Mouse (Mus musculus): ENCODE data around the gene Pdzd2. TPM values are rescaled to one million over a fixed set of nuclear protein-coding genes. Genes with fewer than 3 reads are reported as not detected.

Gene Pdzd2
- polyA plus RNA-seq, 1 experiment from 2014 or later = 22.1 TPM

GRCm38 (mm10) chr15:12433893-12434599 is 305.7 kb downstream of the Pdzd2 start:
- no peaks in the 10 kb centered on the region for H3K36me3 ChIP-seq (ENCODE audit: control insufficient read depth, insufficient read depth, low read length)
- H3K27ac ChIP-seq (replicated peaks; ENCODE audit: low read depth, low read length) = no peak overlapping the region
- no peak overlapping the region for H3K4me3 ChIP-seq (ENCODE audit: low read depth, low read length)
- 61% methylated on average over 19 of the region's 19 CpGs for WGBS
- DNase-seq (ENCODE audit: low spot score) = no peak
- H3K9ac ChIP-seq (ENCODE audit: low read length) = no peak overlapping the region
- no peaks in the 10 kb centered on the region for H3K27me3 ChIP-seq (ENCODE audit: control insufficient read depth, insufficient read depth, low read length)
- H3K4me1 ChIP-seq (ENCODE audit: control insufficient read depth, insufficient read depth, low read length) = peaks cover 8% of the 10 kb centered on the region
- H3K9me3 ChIP-seq (ENCODE audit: control insufficient read depth, low read length) = no peaks in the 10 kb centered on the region
- no peak for ATAC-seq (ENCODE audit: insufficient number of reproducible peaks, low FRiP score, low TSS enrichment, low read depth)
- no peak overlapping the region for H3K4me2 ChIP-seq (ENCODE audit: low read depth, severe bottlenecking)

- H3K27me3 ChIP-seq (ENCODE audit: control insufficient read depth, insufficient read depth, low read length) = no peaks in the 10 kb centered on the region
- H3K9ac ChIP-seq (ENCODE audit: low read length) = no peak overlapping the region
- no peak overlapping the region for H3K4me2 ChIP-seq (ENCODE audit: low read depth, severe bottlenecking)
- no peak for ATAC-seq (ENCODE audit: insufficient number of reproducible peaks, low FRiP score, low TSS enrichment, low read depth)
- no peak overlapping the region for H3K27ac ChIP-seq (replicated peaks; ENCODE audit: low read depth, low read length)
- H3K4me1 ChIP-seq (ENCODE audit: control insufficient read depth, insufficient read depth, low read length) = peaks cover 8% of the 10 kb centered on the region
- H3K4me3 ChIP-seq (ENCODE audit: low read depth, low read length) = no peak overlapping the region
- no peak for DNase-seq (ENCODE audit: low spot score)
- H3K36me3 ChIP-seq (ENCODE audit: control insufficient read depth, insufficient read depth, low read length) = no peaks in the 10 kb centered on the region
- H3K9me3 ChIP-seq (ENCODE audit: control insufficient read depth, low read length) = no peaks in the 10 kb centered on the region
These were observed 306.8 kb downstream of the Pdzd2 start for GRCm38 (mm10) chr15:12432879-12433278.

- 95% methylated on average over 1 of the region's 1 CpGs for WGBS
- Histone ChIP-seq H3K27me3 (ENCODE audit: control insufficient read depth, insufficient read depth, low read length) (no peaks in the 10 kb centered on the region), H3K4me2 (ENCODE audit: low read depth, severe bottlenecking) (no peak overlapping the region), H3K9ac (ENCODE audit: low read length) (no peak overlapping the region), H3K4me1 (ENCODE audit: control insufficient read depth, insufficient read depth, low read length) (peaks cover 8% of the 10 kb centered on the region), H3K36me3 (ENCODE audit: control insufficient read depth, insufficient read depth, low read length) (no peaks in the 10 kb centered on the region), H3K27ac (replicated peaks; ENCODE audit: low read depth, low read length) (no peak overlapping the region), H3K9me3 (ENCODE audit: control insufficient read depth, low read length) (no peaks in the 10 kb centered on the region), H3K4me3 (ENCODE audit: low read depth, low read length) (no peak overlapping the region)
- DNase-seq (ENCODE audit: low spot score) (no peak), ATAC-seq (ENCODE audit: insufficient number of reproducible peaks, low FRiP score, low TSS enrichment, low read depth) (no peak)
These were observed 307.4 kb downstream of the Pdzd2 start for GRCm38 (mm10) chr15:12432320-12432719.

- H3K9ac ChIP-seq (ENCODE audit: low read length) = no peak overlapping the region
- no peaks in the 10 kb centered on the region for H3K36me3 ChIP-seq (ENCODE audit: control insufficient read depth, insufficient read depth, low read length)
- H3K9me3 ChIP-seq (ENCODE audit: control insufficient read depth, low read length) = no peaks in the 10 kb centered on the region
- H3K4me2 ChIP-seq (ENCODE audit: low read depth, severe bottlenecking) = no peak overlapping the region
- H3K4me1 ChIP-seq (ENCODE audit: control insufficient read depth, insufficient read depth, low read length) = peaks cover 8% of the 10 kb centered on the region
- no peak for DNase-seq (ENCODE audit: low spot score)
- ATAC-seq (ENCODE audit: insufficient number of reproducible peaks, low FRiP score, low TSS enrichment, low read depth) = no peak
- H3K4me3 ChIP-seq (ENCODE audit: low read depth, low read length) = no peak overlapping the region
- 84% methylated on average over 7 of the region's 7 CpGs for WGBS
- no peaks in the 10 kb centered on the region for H3K27me3 ChIP-seq (ENCODE audit: control insufficient read depth, insufficient read depth, low read length)
- no peak overlapping the region for H3K27ac ChIP-seq (replicated peaks; ENCODE audit: low read depth, low read length)
These were observed 308.0 kb downstream of the Pdzd2 start for GRCm38 (mm10) chr15:12431684-12432083.

GRCm38 (mm10) chr15:12431188-12431587 is 308.5 kb downstream of the Pdzd2 start:
- Histone ChIP-seq H3K27ac (replicated peaks; ENCODE audit: low read depth, low read length) (no peak overlapping the region), H3K4me1 (ENCODE audit: control insufficient read depth, insufficient read depth, low read length) (peaks cover 8% of the 10 kb centered on the region), H3K36me3 (ENCODE audit: control insufficient read depth, insufficient read depth, low read length) (no peaks in the 10 kb centered on the region), H3K27me3 (ENCODE audit: control insufficient read depth, insufficient read depth, low read length) (no peaks in the 10 kb centered on the region), H3K9ac (ENCODE audit: low read length) (no peak overlapping the region), H3K4me3 (ENCODE audit: low read depth, low read length) (no peak overlapping the region), H3K9me3 (ENCODE audit: control insufficient read depth, low read length) (no peaks in the 10 kb centered on the region), H3K4me2 (ENCODE audit: low read depth, severe bottlenecking) (no peak overlapping the region)
- no peak for ATAC-seq (ENCODE audit: insufficient number of reproducible peaks, low FRiP score, low TSS enrichment, low read depth)
- WGBS = 74% methylated on average over 3 of the region's 3 CpGs
- DNase-seq (ENCODE audit: low spot score) = no peak

- no peak for ATAC-seq (ENCODE audit: insufficient number of reproducible peaks, low FRiP score, low TSS enrichment, low read depth)
- WGBS = 55% methylated on average over 4 of the region's 4 CpGs
These were observed 309.1 kb downstream of the Pdzd2 start for GRCm38 (mm10) chr15:12430670-12431069.

GRCm38 (mm10) chr15:12429572-12430431 is 309.9 kb downstream of the Pdzd2 start:
- Histone ChIP-seq H3K9ac (ENCODE audit: low read length) (no peak overlapping the region), H3K9me3 (ENCODE audit: control insufficient read depth, low read length) (no peaks in the 10 kb centered on the region), H3K4me2 (ENCODE audit: low read depth, severe bottlenecking) (no peak overlapping the region), H3K27ac (replicated peaks; ENCODE audit: low read depth, low read length) (no peak overlapping the region), H3K4me3 (ENCODE audit: low read depth, low read length) (no peak overlapping the region), H3K27me3 (ENCODE audit: control insufficient read depth, insufficient read depth, low read length) (no peaks in the 10 kb centered on the region), H3K4me1 (ENCODE audit: control insufficient read depth, insufficient read depth, low read length) (peaks cover 14% of the 10 kb centered on the region), H3K36me3 (ENCODE audit: control insufficient read depth, insufficient read depth, low read length) (no peaks in the 10 kb centered on the region)
- DNase-seq (ENCODE audit: low spot score) (no peak), ATAC-seq (ENCODE audit: insufficient number of reproducible peaks, low FRiP score, low TSS enrichment, low read depth) (no peak)
- WGBS = 54% methylated on average over 7 of the region's 7 CpGs

More at GRCm38 (mm10) chr15:12430670-12431069, 309.1 kb downstream of the Pdzd2 start:
- Histone ChIP-seq H3K27ac (replicated peaks; ENCODE audit: low read depth, low read length) (no peak overlapping the region), H3K4me3 (ENCODE audit: low read depth, low read length) (no peak overlapping the region), H3K9me3 (ENCODE audit: control insufficient read depth, low read length) (no peaks in the 10 kb centered on the region), H3K4me2 (ENCODE audit: low read depth, severe bottlenecking) (no peak overlapping the region), H3K9ac (ENCODE audit: low read length) (no peak overlapping the region), H3K4me1 (ENCODE audit: control insufficient read depth, insufficient read depth, low read length) (peaks cover 8% of the 10 kb centered on the region), H3K27me3 (ENCODE audit: control insufficient read depth, insufficient read depth, low read length) (no peaks in the 10 kb centered on the region), H3K36me3 (ENCODE audit: control insufficient read depth, insufficient read depth, low read length) (no peaks in the 10 kb centered on the region)
- no peak for DNase-seq (ENCODE audit: low spot score)

- Histone ChIP-seq H3K4me1 (ENCODE audit: control insufficient read depth, insufficient read depth, low read length) (peaks cover 6% of the 10 kb centered on the region; the same call in 1 of the 2 replicates), H3K27ac (replicated peaks; ENCODE audit: low read depth, low read length) (no peak overlapping the region), H3K4me2 (ENCODE audit: low read depth, severe bottlenecking) (no peak overlapping the region), H3K27me3 (ENCODE audit: control insufficient read depth, insufficient read depth, low read length) (no peaks in the 10 kb centered on the region), H3K9me3 (ENCODE audit: control insufficient read depth, low read length) (no peaks in the 10 kb centered on the region), H3K36me3 (ENCODE audit: control insufficient read depth, insufficient read depth, low read length) (no peaks in the 10 kb centered on the region), H3K4me3 (ENCODE audit: low read depth, low read length) (no peak overlapping the region), H3K9ac (ENCODE audit: low read length) (no peak overlapping the region)
- 74% methylated on average over 6 of the region's 6 CpGs for WGBS
- no peak for DNase-seq (ENCODE audit: low spot score)
- ATAC-seq (ENCODE audit: insufficient number of reproducible peaks, low FRiP score, low TSS enrichment, low read depth) = no peak
These were observed 311.9 kb downstream of the Pdzd2 start for GRCm38 (mm10) chr15:12427818-12428217.

Data from limb, embryonic 11.5 days (tissue).